Mouse (Mus musculus) CD8-positive naive resting alpha-beta T cell, adult 2 months (primary cell): ENCODE measurements around the gene Avpr2.

ENCODE experiments used
- DNase-seq, 2 experiments: peaks; one replicate each; pipeline ENCODE4 v3.0.0; 2022; ENCODE audit warnings: low read depth in 2 of 2, low spot score in 2 of 2

Avpr2 gene

GRCm38 (mm10) chrX:73914827-73915703, 23.2 kb downstream of the Avpr2 start:
- peak; percentile 78 to 85 for DNase-seq

- no peak for DNase-seq
Measured at GRCm38 (mm10) chrX:73916945-73917344, 25.0 kb downstream of the Avpr2 start.

- no peak for DNase-seq
Measured at GRCm38 (mm10) chrX:73918631-73919030, 26.7 kb downstream of the Avpr2 start.

GRCm38 (mm10) chrX:73921285-73921822, 29.5 kb downstream of the Avpr2 start:
- no peak for DNase-seq

GRCm38 (mm10) chrX:73921823-73922549, 30.1 kb downstream of the Avpr2 start, which contains the start of the genes Arhgap4 and Naa10:
TSS of gene Arhgap4 (minus strand) at chrX:73921870.
TSS of gene Naa10 (minus strand) at chrX:73921944.
- peak; percentile 68 to 71 for DNase-seq

- DNase-seq = no peak
Measured at GRCm38 (mm10) chrX:73922550-73922882, 30.6 kb downstream of the Avpr2 start.

GRCm38 (mm10) chrX:73930402-73931062, 38.6 kb downstream of the Avpr2 start, which contains the start of gene Renbp:
TSS of gene Renbp (minus strand) at chrX:73930850.
- DNase-seq = peak in 1 of 2 experiments; percentile 23

- no peak for DNase-seq
Measured at GRCm38 (mm10) chrX:73931871-73932270, 40.0 kb downstream of the Avpr2 start.

- no peak for DNase-seq
Measured at GRCm38 (mm10) chrX:73941860-73942259, 50.0 kb downstream of the Avpr2 start.

GRCm38 (mm10) chrX:73942294-73942693, 50.4 kb downstream of the Avpr2 start:
- no peak for DNase-seq
